In genomic region chr1:96569281-96569680, GRCm38 (mm10) we compare ENCODE assay signal across 17 mouse cellular contexts.
"Had no signal": no experiment of that assay in that cellular context is flagged by ENCODE, and none has a peak within 500 bp of the region (broad histone marks: within the 10 kb centered on the region; RNA-seq: fewer than 3 reads in every experiment).

No protein-coding gene starts in this region.

- H3K27ac ChIP-seq: limb, embryonic 12.5 days; liver, embryonic 13.5 days; macrophage; midbrain, embryonic 12.5 days; neural tube, embryonic 12.5 days had no signal

- H3K9me3 ChIP-seq: limb, embryonic 12.5 days; liver, embryonic 13.5 days; megakaryocyte, embryonic 14.5 days; midbrain, embryonic 12.5 days; neural tube, embryonic 12.5 days had no signal

- H3K4me3 ChIP-seq: limb, embryonic 12.5 days; liver, embryonic 13.5 days; megakaryocyte, embryonic 14.5 days; midbrain, embryonic 12.5 days; neural tube, embryonic 12.5 days had no signal

- H3K36me3 ChIP-seq: limb, embryonic 12.5 days; liver, embryonic 13.5 days; midbrain, embryonic 12.5 days; neural tube, embryonic 12.5 days had no signal

- H3K27me3 ChIP-seq: limb, embryonic 12.5 days; liver, embryonic 13.5 days; megakaryocyte, embryonic 14.5 days; midbrain, embryonic 12.5 days; neural tube, embryonic 12.5 days had no signal

- H3K4me1 ChIP-seq: limb, embryonic 12.5 days; liver, embryonic 13.5 days; megakaryocyte, embryonic 14.5 days; midbrain, embryonic 12.5 days; neural tube, embryonic 12.5 days had no signal

- H3K9ac ChIP-seq: limb, embryonic 12.5 days; liver, embryonic 13.5 days; liver, postnatal 0 days; midbrain, embryonic 12.5 days; neural tube, embryonic 12.5 days had no signal

- DNase-seq: kidney, adult 8-10 months; kidney, postnatal 10 days; kidney, postnatal 4 days; liver; liver, embryonic 13.5 days; liver, postnatal 0 days; lung, postnatal 10 days; right cerebral cortex, postnatal 4 days; spleen, adult 18-20 months; thymus, adult 2 months; thymus, postnatal 25 days had no signal

- H3K4me2 ChIP-seq: limb, embryonic 12.5 days; liver, embryonic 13.5 days; midbrain, embryonic 12.5 days; neural tube, embryonic 12.5 days had no signal

- ATAC-seq: intestine, postnatal 0 days; liver, postnatal 0 days had no signal
